Mouse (Mus musculus) hindbrain, embryonic 16.5 days (tissue): Measurements from ENCODE around the gene Dnajc24. TPM values are rescaled to one million over a fixed set of nuclear protein-coding genes. Genes with fewer than 3 reads are reported as not detected.

Source experiments
- microRNA-seq: library from miRNA; unstranded; fragments of <30 nt; microRNA quantifications from one replicate; pipeline ENCODE4, GENCODE M21; 2017
- polyA plus RNA-seq: library from polyadenylated mRNA; unstranded; fragments of >200 nt; fragmentation: Nextera tagmentation; extraction: Ambion mirVana; gene quantifications from 2 replicates; pipeline ENCODE4 v1.2.1, GENCODE M21; 2015

Dnajc24 gene
- polyA plus RNA-seq, 1 experiment from 2014 or later, result 35.5 TPM

Small RNA genes within 50 kb of the gene (microRNA-seq; reads per million reads assigned to microRNA genes)
- not detected for gene Gm22002

Other genes with a start within 250 kb of the Dnajc24 start
- 42.2 and 42.4 TPM in 2 replicates for gene Elp4, start 99.0 kb downstream of the Dnajc24 start, polyA plus RNA-seq
- 106 TPM in 2 replicates for gene Immp1l, start 98.9 kb downstream of the Dnajc24 start, polyA plus RNA-seq